Mouse (Mus musculus): ENCODE results near the gene Cuedc1.

DNA sequence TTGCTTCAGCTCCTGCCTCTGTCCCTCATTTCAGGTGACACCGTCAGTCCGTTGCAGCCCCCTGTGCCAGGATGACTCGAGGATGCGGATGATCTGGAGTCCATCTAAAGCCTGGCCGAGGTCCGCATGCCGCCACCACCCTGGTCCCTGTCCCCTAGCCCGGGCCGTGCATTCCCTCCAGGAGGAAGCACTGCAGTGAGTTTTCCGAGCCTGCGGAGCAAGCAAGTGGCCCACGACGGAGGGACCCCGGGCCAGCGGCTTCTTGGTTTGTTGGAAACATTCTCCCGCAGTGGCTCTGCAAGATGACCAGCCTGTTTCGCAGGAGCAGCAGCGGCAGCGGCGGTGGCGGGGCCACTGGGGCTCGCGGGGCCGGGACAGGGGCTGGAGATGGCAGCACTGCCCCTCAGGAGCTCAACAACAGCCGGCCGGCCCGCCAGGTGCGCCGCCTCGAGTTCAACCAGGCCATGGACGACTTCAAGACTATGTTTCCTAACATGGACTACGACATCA lies 71.7 kb downstream of the Cuedc1 start:
- TF ChIP-seq GATA1 (IDR thresholded peaks at IDR 0.05; ENCODE audit: borderline replicate concordance, low read length) (no peak), FLI1 (IDR thresholded peaks at IDR 0.05; ENCODE audit: low read length) (no peak)
